Mouse (Mus musculus) lung, postnatal 0 days (tissue): Measurements from ENCODE around the gene Slc7a15.

ENCODE experiments used
- CTCF ChIP-seq: IDR thresholded peaks from 2 replicates; pipeline ENCODE4 v1.5.1; 2016; ENCODE audit warnings: antibody characterized with exemption, mild to moderate bottlenecking
- EP300 ChIP-seq: IDR thresholded peaks from 2 replicates; pipeline ENCODE4 v1.6.1; 2016; ENCODE audit warnings: antibody characterized with exemption, mild to moderate bottlenecking, control low read depth

DNA sequence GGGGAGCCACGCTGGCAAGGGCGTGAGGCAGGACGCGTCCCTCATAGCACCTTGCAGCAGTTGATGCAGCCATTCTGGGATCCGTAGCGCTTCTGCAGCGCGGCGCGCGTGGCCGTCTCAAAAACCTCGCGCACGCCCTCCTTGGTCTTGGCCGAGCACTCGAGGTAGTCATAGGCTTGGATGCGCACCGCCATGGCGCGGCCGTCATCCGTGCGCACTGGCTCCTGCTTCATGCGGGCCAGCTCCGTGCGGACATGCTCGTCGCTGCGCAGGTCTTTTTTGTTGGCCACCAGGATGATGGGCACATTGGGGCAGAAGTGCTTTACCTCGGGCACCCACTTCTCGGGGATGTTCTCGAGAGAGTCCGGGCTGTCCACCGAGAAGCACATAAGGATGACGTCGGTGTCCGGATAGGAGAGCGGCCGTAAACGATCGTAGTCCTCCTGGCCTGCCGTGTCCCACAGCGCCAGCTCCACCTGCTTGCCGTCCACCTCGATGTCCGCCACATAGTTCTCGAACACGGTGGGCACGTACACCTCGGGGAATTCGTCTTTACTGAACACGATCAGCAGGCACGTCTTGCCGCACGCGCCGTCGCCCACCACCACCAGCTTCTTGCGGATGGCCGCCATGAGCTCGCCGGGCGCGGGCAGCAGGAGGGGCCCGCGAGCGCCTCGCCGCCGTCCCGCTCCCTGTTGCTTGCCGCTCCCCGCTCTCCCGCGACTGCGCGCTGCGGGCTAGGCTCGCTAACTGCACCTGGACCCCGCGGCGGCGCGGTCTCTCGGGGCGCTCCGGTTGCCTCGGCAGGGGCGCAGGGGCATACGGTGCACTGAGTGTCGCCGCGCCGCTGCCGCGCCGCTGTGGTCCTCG is 99.6 kb downstream of the Slc7a15 start:
- no peak for TF ChIP-seq EP300
- TF ChIP-seq CTCF = peak; percentile 42
